Mouse (Mus musculus): ENCODE measurements around the gene Cd247.

GRCm38 (mm10) chr1:165909471-165909870 lies 121.0 kb downstream of the Cd247 start:
- TF ChIP-seq TAL1 (IDR thresholded peaks at IDR 0.05; ENCODE audit: low read length) (no peak), GATA1 (IDR thresholded peaks at IDR 0.05; ENCODE audit: low read length) (no peak)
